Mouse (Mus musculus): ENCODE measurements around the gene Ldhal6b. TPM values are rescaled to one million over a fixed set of nuclear protein-coding genes. Genes with fewer than 3 reads are reported as not detected.

Ldhal6b gene
- polyA plus RNA-seq, 1 experiment, result not detected

DNA sequence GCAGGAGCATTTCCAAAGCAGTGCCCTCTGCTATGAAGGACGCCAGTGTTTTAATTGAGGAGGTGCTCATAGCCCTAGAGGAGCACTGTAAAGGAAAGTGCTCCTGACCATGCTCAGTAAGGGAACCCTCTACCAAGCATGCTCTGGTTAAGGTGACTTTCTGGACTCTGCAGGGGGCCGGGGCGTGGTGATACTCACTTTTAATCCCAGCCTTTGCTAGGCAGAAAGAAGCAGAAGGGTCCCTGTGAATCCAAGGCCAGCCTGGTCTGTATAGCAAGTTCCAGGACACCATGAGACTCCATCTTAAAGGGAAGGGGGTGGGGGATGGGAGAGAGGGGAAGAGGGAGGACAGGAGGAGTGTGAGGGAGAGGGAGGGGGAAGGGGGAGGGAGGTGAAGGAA is 30.2 kb downstream of the Ldhal6b start:
- Histone ChIP-seq H3K4me3 (ENCODE audit: insufficient read depth, poor library complexity, severe bottlenecking) (no peak overlapping the region), H3K36me3 (ENCODE audit: control insufficient read depth, insufficient read depth) (no peaks in the 10 kb centered on the region), H3K79me2 (ENCODE audit: control insufficient read depth, insufficient read depth) (no peaks in the 10 kb centered on the region), H3K79me3 (ENCODE audit: low read depth) (no peaks in the 10 kb centered on the region), H3K27me3 (ENCODE audit: control insufficient read depth, insufficient read depth, insufficient read length) (peaks cover 9% of the 10 kb centered on the region), H3ac (ENCODE audit: control insufficient read depth, insufficient read length, low read depth) (no peak overlapping the region)
- TF ChIP-seq USF1 (IDR thresholded peaks at IDR 0.05; ENCODE audit: low read depth) (no peak), MYOD1 (IDR thresholded peaks at IDR 0.05; ENCODE audit: control insufficient read depth, insufficient read length, low read depth) (no peak), CEBPB (IDR thresholded peaks at IDR 0.05; ENCODE audit: low read depth) (no peak), FOSL1 (IDR thresholded peaks at IDR 0.05; ENCODE audit: insufficient read depth, low read length, poor library complexity, severe bottlenecking) (no peak), MYOG (IDR thresholded peaks at IDR 0.05; ENCODE audit: control insufficient read depth, extremely low read depth, insufficient read length) (no peak), MAX (IDR thresholded peaks at IDR 0.05) (no peak), CTCF (IDR thresholded peaks at IDR 0.05; ENCODE audit: control insufficient read depth, insufficient read depth, insufficient read length) (no peak)

DNA sequence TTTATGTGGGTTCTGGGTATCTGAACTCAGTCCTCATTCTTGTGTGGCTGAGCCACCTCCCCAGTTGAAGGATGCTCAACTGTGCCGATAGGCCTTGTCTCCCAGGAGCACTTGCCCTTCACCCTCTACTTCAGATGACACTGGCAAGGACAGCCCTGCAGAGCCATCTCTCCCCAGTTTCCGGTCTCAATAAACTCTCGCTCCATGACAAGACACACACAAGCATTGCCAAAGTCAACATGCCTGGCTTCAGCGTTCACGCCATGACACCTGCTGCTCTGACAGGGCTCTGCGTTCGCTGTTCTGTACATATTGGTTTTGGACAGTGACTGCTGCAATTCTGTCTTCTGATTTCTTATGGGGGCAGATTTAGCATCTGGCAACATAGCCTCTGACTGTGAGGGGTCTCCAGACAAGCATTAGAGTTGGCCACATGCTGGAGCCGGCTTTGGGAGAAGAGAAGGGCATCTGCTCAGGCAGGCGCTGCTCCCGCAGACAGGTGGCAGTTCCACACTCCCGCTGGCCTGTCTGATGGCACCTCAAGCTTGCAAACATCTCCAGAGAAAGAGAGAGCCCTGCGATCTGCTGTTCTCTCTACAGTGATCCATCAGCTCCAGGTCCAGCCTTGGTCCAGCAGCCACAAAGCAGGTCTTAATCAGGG is 31.6 kb downstream of the Ldhal6b start:
- Histone ChIP-seq H3K4me3 (ENCODE audit: insufficient read depth, poor library complexity, severe bottlenecking) (no peak overlapping the region), H3K27me3 (ENCODE audit: control insufficient read depth, insufficient read depth, insufficient read length) (peaks cover 8% of the 10 kb centered on the region)
- TF ChIP-seq CEBPB (IDR thresholded peaks at IDR 0.05; ENCODE audit: low read depth) (no peak), FOSL1 (IDR thresholded peaks at IDR 0.05; ENCODE audit: insufficient read depth, low read length, poor library complexity, severe bottlenecking) (no peak), MYOD1 (IDR thresholded peaks at IDR 0.05; ENCODE audit: control insufficient read depth, insufficient read length, low read depth) (no peak), USF1 (IDR thresholded peaks at IDR 0.05; ENCODE audit: low read depth) (no peak), MAX (IDR thresholded peaks at IDR 0.05) (no peak), CTCF (IDR thresholded peaks at IDR 0.05; ENCODE audit: control insufficient read depth, insufficient read depth, insufficient read length) (no peak), MYOG (IDR thresholded peaks at IDR 0.05; ENCODE audit: control insufficient read depth, extremely low read depth, insufficient read length) (no peak)

GRCm38 (mm10) chr17:5385694-5386093 is 32.9 kb downstream of the Ldhal6b start:
- H3K79me2 ChIP-seq (ENCODE audit: control insufficient read depth, insufficient read depth), result no peaks in the 10 kb centered on the region
- H3K79me3 ChIP-seq (ENCODE audit: low read depth), result no peaks in the 10 kb centered on the region
- no peaks in the 10 kb centered on the region for H3K36me3 ChIP-seq (ENCODE audit: control insufficient read depth, insufficient read depth)
- no peak overlapping the region for H3ac ChIP-seq (ENCODE audit: control insufficient read depth, insufficient read length, low read depth)
- no peak overlapping the region for H3K4me3 ChIP-seq (ENCODE audit: insufficient read depth, poor library complexity, severe bottlenecking)
- TF ChIP-seq USF1 (IDR thresholded peaks at IDR 0.05; ENCODE audit: low read depth), result no peak
- TF ChIP-seq MYOD1 (IDR thresholded peaks at IDR 0.05; ENCODE audit: control insufficient read depth, insufficient read length, low read depth), result no peak
- no peak for TF ChIP-seq FOSL1 (IDR thresholded peaks at IDR 0.05; ENCODE audit: insufficient read depth, low read length, poor library complexity, severe bottlenecking)
- no peak for TF ChIP-seq CTCF (IDR thresholded peaks at IDR 0.05; ENCODE audit: control insufficient read depth, insufficient read depth, insufficient read length)
- no peak for TF ChIP-seq MAX (IDR thresholded peaks at IDR 0.05)
- no peak for TF ChIP-seq MYOG (IDR thresholded peaks at IDR 0.05; ENCODE audit: control insufficient read depth, extremely low read depth, insufficient read length)
- TF ChIP-seq CEBPB (IDR thresholded peaks at IDR 0.05; ENCODE audit: low read depth), result no peak
- peaks cover 4% of the 10 kb centered on the region for H3K27me3 ChIP-seq (ENCODE audit: control insufficient read depth, insufficient read depth, insufficient read length)

More for the DNA sequence above, 31.6 kb downstream of the Ldhal6b start:
- H3K36me3 ChIP-seq (ENCODE audit: control insufficient read depth, insufficient read depth), result no peaks in the 10 kb centered on the region
- no peak overlapping the region for H3ac ChIP-seq (ENCODE audit: control insufficient read depth, insufficient read length, low read depth)
- no peaks in the 10 kb centered on the region for H3K79me3 ChIP-seq (ENCODE audit: low read depth)
- no peaks in the 10 kb centered on the region for H3K79me2 ChIP-seq (ENCODE audit: control insufficient read depth, insufficient read depth)

GRCm38 (mm10) chr17:5377930-5378310 is 40.6 kb downstream of the Ldhal6b start:
- no peak overlapping the region for H3K4me3 ChIP-seq (ENCODE audit: insufficient read depth, poor library complexity, severe bottlenecking)
- H3K36me3 ChIP-seq (ENCODE audit: control insufficient read depth, insufficient read depth), result no peaks in the 10 kb centered on the region
- no peak overlapping the region for H3ac ChIP-seq (ENCODE audit: control insufficient read depth, insufficient read length, low read depth)
- no peaks in the 10 kb centered on the region for H3K79me2 ChIP-seq (ENCODE audit: control insufficient read depth, insufficient read depth)
- TF ChIP-seq FOSL1 (IDR thresholded peaks at IDR 0.05; ENCODE audit: insufficient read depth, low read length, poor library complexity, severe bottlenecking), result no peak
- TF ChIP-seq USF1 (IDR thresholded peaks at IDR 0.05; ENCODE audit: low read depth), result no peak
- TF ChIP-seq MAX (IDR thresholded peaks at IDR 0.05), result no peak
- no peak for TF ChIP-seq MYOG (IDR thresholded peaks at IDR 0.05; ENCODE audit: control insufficient read depth, extremely low read depth, insufficient read length)
- no peak for TF ChIP-seq MYOD1 (IDR thresholded peaks at IDR 0.05; ENCODE audit: control insufficient read depth, insufficient read length, low read depth)
- no peak for TF ChIP-seq CTCF (IDR thresholded peaks at IDR 0.05; ENCODE audit: control insufficient read depth, insufficient read depth, insufficient read length)
- TF ChIP-seq CEBPB (IDR thresholded peaks at IDR 0.05; ENCODE audit: low read depth), result no peak
- H3K79me3 ChIP-seq (ENCODE audit: low read depth), result no peaks in the 10 kb centered on the region
- H3K27me3 ChIP-seq (ENCODE audit: control insufficient read depth, insufficient read depth, insufficient read length), result no peaks in the 10 kb centered on the region

- no peaks in the 10 kb centered on the region for H3K79me2 ChIP-seq (ENCODE audit: control insufficient read depth, insufficient read depth)
- H3K4me3 ChIP-seq (ENCODE audit: insufficient read depth, poor library complexity, severe bottlenecking), result no peak overlapping the region
- no peaks in the 10 kb centered on the region for H3K79me3 ChIP-seq (ENCODE audit: low read depth)
- no peaks in the 10 kb centered on the region for H3K36me3 ChIP-seq (ENCODE audit: control insufficient read depth, insufficient read depth)
- TF ChIP-seq MYOG (IDR thresholded peaks at IDR 0.05; ENCODE audit: control insufficient read depth, extremely low read depth, insufficient read length) (no peak), FOSL1 (IDR thresholded peaks at IDR 0.05; ENCODE audit: insufficient read depth, low read length, poor library complexity, severe bottlenecking) (no peak), CTCF (IDR thresholded peaks at IDR 0.05; ENCODE audit: control insufficient read depth, insufficient read depth, insufficient read length) (no peak), USF1 (IDR thresholded peaks at IDR 0.05; ENCODE audit: low read depth) (no peak), CEBPB (IDR thresholded peaks at IDR 0.05; ENCODE audit: low read depth) (no peak), MYOD1 (IDR thresholded peaks at IDR 0.05; ENCODE audit: control insufficient read depth, insufficient read length, low read depth) (no peak), MAX (IDR thresholded peaks at IDR 0.05) (no peak)
- no peaks in the 10 kb centered on the region for H3K27me3 ChIP-seq (ENCODE audit: control insufficient read depth, insufficient read depth, insufficient read length)
- no peak overlapping the region for H3ac ChIP-seq (ENCODE audit: control insufficient read depth, insufficient read length, low read depth)
Measured at GRCm38 (mm10) chr17:5377151-5377929, 41.2 kb downstream of the Ldhal6b start.
